Mouse (Mus musculus): ENCODE results near the gene Adrm1. TPM values are rescaled to one million over a fixed set of nuclear protein-coding genes. Genes with fewer than 3 reads are reported as not detected.

Adrm1 gene
- 193 and 207 TPM in 2 replicates for polyA plus RNA-seq (2015; fragmentation: Nextera tagmentation; extraction: Ambion mirVana)

DNA sequence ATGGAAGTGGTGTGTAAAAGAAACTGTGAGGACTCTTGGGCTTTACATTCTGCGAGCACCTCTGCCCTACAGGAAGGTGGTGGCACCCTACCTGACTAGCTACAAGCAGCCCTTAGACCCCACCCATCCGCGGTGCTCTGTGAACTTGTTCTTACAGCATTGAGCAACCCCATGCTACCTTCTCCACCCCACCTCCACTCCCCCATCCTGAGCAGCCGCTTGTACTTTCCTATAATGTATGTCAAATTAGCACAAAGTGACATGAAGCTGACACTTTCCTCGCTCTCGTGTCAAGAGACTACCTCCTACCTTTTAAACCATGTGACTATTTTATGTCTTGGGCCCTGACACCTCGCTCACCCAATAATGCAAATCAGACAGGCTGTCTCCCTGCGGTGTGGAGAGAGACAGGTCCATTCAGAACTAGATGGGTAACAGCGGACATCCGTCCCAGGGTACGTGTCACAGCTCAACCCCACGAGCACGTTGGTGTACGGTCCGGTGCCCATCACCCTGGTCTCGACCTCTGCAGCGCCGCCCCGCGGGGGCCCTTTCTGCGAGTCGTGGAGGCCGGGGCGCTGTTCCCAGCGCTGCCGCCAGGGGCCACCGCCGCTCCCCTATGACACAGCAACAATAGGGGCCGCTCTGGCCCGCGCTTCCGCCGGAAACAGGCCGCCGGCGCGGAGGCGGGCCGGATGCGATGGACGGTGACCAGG, at the start of gene Adrm1:
Adrm1 (plus strand) TSS at position 680 of the 716 bp plus-strand sequence.
- Histone ChIP-seq H3K36me3 (peaks cover 29% of the 10 kb centered on the region), H3K9me3 (replicated peaks) (no peaks in the 10 kb centered on the region)

DNA sequence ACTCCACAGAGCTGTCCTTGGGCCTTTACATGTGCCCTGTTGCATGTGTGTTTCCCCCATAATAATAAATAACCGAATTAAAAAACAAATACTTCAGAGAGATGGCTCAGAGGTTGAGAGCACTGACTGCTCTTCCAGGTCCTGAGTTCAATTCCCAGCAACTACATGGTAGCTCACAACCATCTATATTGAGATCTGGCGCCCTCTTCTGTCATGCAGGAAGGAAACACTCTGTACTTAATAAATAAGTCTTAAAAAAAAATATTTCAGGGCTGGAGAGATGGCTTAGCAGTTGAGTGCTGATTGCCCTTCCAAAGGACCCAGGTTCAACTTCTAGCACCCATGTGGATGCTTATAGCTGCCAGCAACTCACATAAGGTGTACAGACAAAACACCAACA, 47.1 kb upstream of the Adrm1 start:
- H3K27ac ChIP-seq, result no peak overlapping the region
- H3K36me3 ChIP-seq, result peaks cover 13% of the 10 kb centered on the region
- H3K4me3 ChIP-seq (replicated peaks), result no peak overlapping the region
- no peak overlapping the region for H3K4me2 ChIP-seq
- H3K27me3 ChIP-seq, result no peaks in the 10 kb centered on the region
- no peak for ATAC-seq (replicated peaks; ENCODE audit: low FRiP score)
- H3K9me3 ChIP-seq (replicated peaks), result no peaks in the 10 kb centered on the region
- no peak overlapping the region for H3K9ac ChIP-seq
- 87% methylated on average over 2 of the region's 2 CpGs for WGBS
- H3K4me1 ChIP-seq, result peaks cover 21% of the 10 kb centered on the region

More for the DNA sequence above, at the start of gene Adrm1:
- Histone ChIP-seq H3K27me3 (no peaks in the 10 kb centered on the region), H3K4me3 (replicated peaks) (peak within 1 kb of the TSS; percentile 98), H3K4me1 (peaks cover 23% of the 10 kb centered on the region), H3K4me2 (peak within 1 kb of the TSS; percentile 93), H3K9ac (peak within 1 kb of the TSS; percentile 98), H3K27ac (peak within 1 kb of the TSS; percentile 89)
- 5% methylated on average over 41 of the region's 41 CpGs for WGBS
- peak; percentile 99 for ATAC-seq (replicated peaks; ENCODE audit: low FRiP score)

DNA sequence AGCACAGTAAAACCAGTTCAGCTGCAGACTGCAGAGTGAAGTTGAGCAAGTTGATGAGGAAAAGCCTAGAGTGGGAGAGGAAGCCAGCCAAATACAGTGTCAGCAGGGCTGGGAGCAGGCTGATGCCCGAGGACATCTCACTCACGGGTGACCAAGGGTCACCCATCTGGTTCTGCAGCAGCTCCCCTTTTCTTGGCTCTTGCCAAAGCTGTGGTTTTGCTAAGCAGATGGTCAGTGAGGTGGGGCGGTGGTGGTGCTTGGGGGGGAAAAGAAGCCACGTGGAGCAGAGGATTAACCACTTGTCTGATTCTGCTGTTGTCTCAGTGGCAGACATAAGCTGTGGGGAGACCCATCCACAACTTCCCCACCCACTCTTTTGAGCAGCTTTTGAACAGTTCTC, 45.1 kb upstream of the Adrm1 start:
- WGBS, result 19% methylated on average over 4 of the region's 4 CpGs
- no peak overlapping the region for H3K27ac ChIP-seq
- H3K9ac ChIP-seq, result no peak overlapping the region
- H3K27me3 ChIP-seq, result no peaks in the 10 kb centered on the region
- no peak overlapping the region for H3K4me3 ChIP-seq (replicated peaks)
- peaks cover 13% of the 10 kb centered on the region for H3K36me3 ChIP-seq
- no peaks in the 10 kb centered on the region for H3K9me3 ChIP-seq (replicated peaks)
- ATAC-seq (replicated peaks; ENCODE audit: low FRiP score), result no peak
- H3K4me2 ChIP-seq, result no peak overlapping the region
- peaks cover 11% of the 10 kb centered on the region; the same call in 1 of the 2 replicates for H3K4me1 ChIP-seq

DNA sequence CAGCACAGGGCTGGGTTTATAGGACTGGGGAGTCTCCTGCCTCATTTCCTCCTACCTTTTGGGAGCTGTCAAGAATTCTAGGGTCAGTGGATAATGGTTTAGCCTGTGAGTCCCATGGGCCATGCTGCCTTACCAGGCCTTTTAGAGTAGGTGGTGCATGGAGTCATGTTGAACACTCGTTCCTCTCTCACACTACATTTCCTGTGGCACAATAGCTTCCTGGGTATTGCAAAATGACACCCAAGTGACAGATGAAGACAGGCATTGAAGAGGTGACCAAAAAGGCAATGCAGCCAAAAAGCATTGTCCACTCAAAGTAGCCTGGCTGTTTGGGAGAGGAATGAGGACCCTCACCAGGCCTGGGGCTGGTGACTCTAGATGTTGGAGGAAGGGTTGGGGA, 43.6 kb upstream of the Adrm1 start:
- WGBS, result 43% methylated on average over 1 of the region's 1 CpGs
- Histone ChIP-seq H3K9ac (no peak overlapping the region), H3K36me3 (peaks cover 10% of the 10 kb centered on the region), H3K9me3 (replicated peaks) (no peaks in the 10 kb centered on the region), H3K4me3 (replicated peaks) (no peak overlapping the region), H3K27ac (no peak overlapping the region), H3K27me3 (no peaks in the 10 kb centered on the region), H3K4me1 (peaks cover 11% of the 10 kb centered on the region; the same call in 1 of the 2 replicates), H3K4me2 (no peak overlapping the region)
- ATAC-seq (replicated peaks; ENCODE audit: low FRiP score), result no peak

DNA sequence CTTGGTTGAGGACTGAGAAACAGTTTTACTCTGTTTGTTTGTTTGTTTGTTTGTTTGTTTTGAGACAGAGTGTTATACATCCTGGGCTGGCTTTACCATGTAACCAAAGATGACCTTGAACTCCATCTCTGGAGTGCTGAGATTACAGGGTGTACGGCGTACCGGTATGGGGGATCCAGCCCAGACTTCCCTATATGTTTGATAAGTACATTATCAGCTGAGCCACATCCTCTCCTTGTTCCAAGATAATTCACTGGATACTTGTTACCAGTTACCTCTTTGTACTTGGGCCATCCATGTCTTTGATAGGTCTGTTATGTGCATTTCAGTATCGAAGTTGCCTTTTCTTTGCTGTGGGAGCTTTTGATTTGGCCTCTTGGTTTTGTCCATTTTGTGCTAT, 38.1 kb upstream of the Adrm1 start:
- H3K4me3 ChIP-seq (replicated peaks), result no peak overlapping the region
- 95% methylated on average over 4 of the region's 4 CpGs for WGBS

DNA sequence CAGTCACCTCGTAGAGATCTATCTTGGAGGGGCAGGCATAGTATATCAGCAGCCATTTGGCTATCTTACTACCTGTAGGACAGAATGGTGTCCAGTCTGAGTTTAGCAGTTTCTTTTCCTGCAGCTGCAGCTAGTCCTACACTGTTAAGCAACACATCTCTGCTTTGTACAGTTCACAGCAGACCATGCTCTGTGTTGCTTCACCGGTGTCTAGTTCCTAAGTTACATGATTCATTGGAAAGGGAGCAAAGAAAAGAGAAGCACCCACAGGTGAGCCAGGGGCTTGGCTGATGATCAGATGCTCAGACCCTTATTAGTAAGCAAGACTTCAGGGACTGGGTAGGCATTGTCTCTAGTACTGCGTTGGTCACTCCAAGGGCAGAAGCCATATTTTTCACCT, 37.4 kb upstream of the Adrm1 start:
- H3K4me1 ChIP-seq, result no peaks in the 10 kb centered on the region
- H3K4me3 ChIP-seq (replicated peaks), result no peak overlapping the region
- H3K9ac ChIP-seq, result no peak overlapping the region
- no peak for ATAC-seq (replicated peaks; ENCODE audit: low FRiP score)
- H3K9me3 ChIP-seq (replicated peaks), result no peaks in the 10 kb centered on the region
- peaks cover 16% of the 10 kb centered on the region for H3K36me3 ChIP-seq
- no peak overlapping the region for H3K27ac ChIP-seq
- 76% methylated on average over 3 of the region's 3 CpGs for WGBS
- no peaks in the 10 kb centered on the region for H3K27me3 ChIP-seq
- no peak overlapping the region for H3K4me2 ChIP-seq

More for the DNA sequence above, 38.1 kb upstream of the Adrm1 start:
- Histone ChIP-seq H3K27me3 (no peaks in the 10 kb centered on the region), H3K9ac (no peak overlapping the region), H3K4me2 (no peak overlapping the region), H3K9me3 (replicated peaks) (no peaks in the 10 kb centered on the region), H3K27ac (no peak overlapping the region), H3K36me3 (peaks cover 10% of the 10 kb centered on the region; the same call in 1 of the 2 replicates), H3K4me1 (no peaks in the 10 kb centered on the region)
- no peak for ATAC-seq (replicated peaks; ENCODE audit: low FRiP score)

DNA sequence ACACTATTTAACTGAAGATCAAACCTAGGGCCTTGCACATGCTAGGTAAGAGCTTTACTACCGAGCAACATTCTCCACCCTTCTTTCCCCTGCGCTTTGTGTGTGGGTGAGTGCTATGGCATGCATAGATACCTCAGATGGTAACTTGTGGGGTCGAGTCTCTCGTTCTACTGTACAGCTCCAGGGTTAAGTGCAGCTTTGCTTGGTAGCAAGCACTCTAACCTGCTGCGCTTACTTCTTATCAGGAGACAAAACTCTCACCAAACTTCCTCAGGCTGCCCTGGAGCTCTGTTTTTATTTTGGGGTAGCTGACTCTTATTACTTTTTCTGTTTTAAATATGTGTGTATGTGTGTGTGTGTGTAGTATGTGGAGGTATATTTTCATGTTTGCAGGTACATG, 35.9 kb upstream of the Adrm1 start:
- Histone ChIP-seq H3K9me3 (replicated peaks) (no peaks in the 10 kb centered on the region), H3K4me1 (no peaks in the 10 kb centered on the region), H3K27ac (no peak overlapping the region), H3K4me3 (replicated peaks) (no peak overlapping the region), H3K27me3 (no peaks in the 10 kb centered on the region), H3K36me3 (peaks cover 30% of the 10 kb centered on the region), H3K9ac (no peak overlapping the region), H3K4me2 (no peak overlapping the region)
- no peak for ATAC-seq (replicated peaks; ENCODE audit: low FRiP score)
- WGBS, result 79% methylated on average over 5 of the region's 5 CpGs

DNA sequence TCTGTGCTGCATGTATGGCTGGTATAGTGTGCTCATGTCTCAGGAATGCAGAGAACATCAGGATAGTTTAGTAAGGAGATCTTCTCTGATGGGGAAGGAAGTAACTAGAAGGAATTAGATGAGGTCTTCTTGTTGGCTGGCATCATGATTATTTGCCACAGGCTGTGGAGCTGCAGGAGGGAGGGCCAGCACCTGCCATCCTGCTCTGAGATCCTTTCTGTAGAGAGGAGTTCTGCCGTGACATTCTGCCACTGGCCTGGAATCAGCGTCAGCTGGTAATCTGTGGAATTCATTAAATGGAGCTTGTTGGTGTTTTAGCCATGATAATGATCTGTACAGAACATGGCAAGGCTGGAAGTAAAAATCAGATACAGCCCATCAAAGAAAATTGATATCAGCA, 25.2 kb upstream of the Adrm1 start:
- Histone ChIP-seq H3K4me2 (no peak overlapping the region), H3K36me3 (peaks cover 78% of the 10 kb centered on the region), H3K4me1 (no peaks in the 10 kb centered on the region), H3K27ac (no peak overlapping the region), H3K9ac (no peak overlapping the region), H3K9me3 (replicated peaks) (no peaks in the 10 kb centered on the region), H3K27me3 (no peaks in the 10 kb centered on the region), H3K4me3 (replicated peaks) (no peak overlapping the region)
- WGBS, result 84% methylated on average over 2 of the region's 2 CpGs
- no peak for ATAC-seq (replicated peaks; ENCODE audit: low FRiP score)

DNA sequence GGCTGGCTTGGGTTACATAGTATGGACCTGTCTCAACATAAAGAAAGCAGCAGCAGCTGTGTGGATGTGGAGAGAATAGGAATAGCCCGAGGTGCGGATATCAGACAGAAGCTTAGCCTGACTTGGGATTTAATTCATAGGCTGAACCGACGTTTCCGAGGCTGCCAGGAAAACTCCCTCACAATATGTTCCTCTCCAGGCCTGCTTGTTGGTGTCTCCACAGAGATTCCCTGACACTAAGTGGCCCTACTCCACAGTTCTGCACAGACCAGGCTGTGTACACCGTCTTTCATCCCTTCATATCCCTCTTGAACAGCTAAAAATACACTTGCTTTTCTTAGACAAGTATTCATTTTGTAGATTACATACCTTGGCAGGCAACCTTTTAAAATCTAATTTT, 23.9 kb upstream of the Adrm1 start:
- Histone ChIP-seq H3K4me2 (no peak overlapping the region), H3K4me3 (replicated peaks) (no peak overlapping the region)

DNA sequence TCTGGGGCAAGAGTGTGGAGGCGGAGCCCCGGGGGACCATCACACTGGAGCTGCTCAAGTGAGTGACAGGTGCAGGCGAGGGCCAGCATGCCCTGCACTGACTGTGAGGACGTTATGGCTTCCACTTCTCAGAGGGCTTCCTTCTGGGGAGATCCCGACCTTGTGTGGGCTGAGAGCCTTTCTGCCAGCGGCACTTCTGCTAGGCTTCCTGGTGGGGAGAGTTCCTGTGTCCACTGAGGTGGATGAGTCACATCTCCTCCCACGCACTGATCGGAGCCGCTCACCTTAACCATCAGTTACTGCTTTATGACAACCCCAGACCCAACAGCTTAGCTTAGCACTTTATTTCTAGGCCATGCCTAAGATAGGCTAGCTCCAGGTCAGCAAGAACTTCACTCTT, 22.7 kb upstream of the Adrm1 start:
- ATAC-seq (replicated peaks; ENCODE audit: low FRiP score), result no peak
- 75% methylated on average over 9 of the region's 9 CpGs for WGBS
- Histone ChIP-seq H3K27ac (no peak overlapping the region), H3K36me3 (peaks cover 85% of the 10 kb centered on the region), H3K9ac (no peak overlapping the region), H3K27me3 (no peaks in the 10 kb centered on the region), H3K9me3 (replicated peaks) (no peaks in the 10 kb centered on the region), H3K4me2 (no peak overlapping the region), H3K4me3 (replicated peaks) (no peak overlapping the region), H3K4me1 (no peaks in the 10 kb centered on the region)

More for the DNA sequence above, 23.9 kb upstream of the Adrm1 start:
- 82% methylated on average over 6 of the region's 6 CpGs for WGBS
- no peaks in the 10 kb centered on the region for H3K9me3 ChIP-seq (replicated peaks)
- no peaks in the 10 kb centered on the region for H3K27me3 ChIP-seq
- no peak overlapping the region for H3K9ac ChIP-seq
- no peaks in the 10 kb centered on the region for H3K4me1 ChIP-seq
- H3K36me3 ChIP-seq, result peaks cover 78% of the 10 kb centered on the region
- no peak overlapping the region for H3K27ac ChIP-seq
- no peak for ATAC-seq (replicated peaks; ENCODE audit: low FRiP score)

DNA sequence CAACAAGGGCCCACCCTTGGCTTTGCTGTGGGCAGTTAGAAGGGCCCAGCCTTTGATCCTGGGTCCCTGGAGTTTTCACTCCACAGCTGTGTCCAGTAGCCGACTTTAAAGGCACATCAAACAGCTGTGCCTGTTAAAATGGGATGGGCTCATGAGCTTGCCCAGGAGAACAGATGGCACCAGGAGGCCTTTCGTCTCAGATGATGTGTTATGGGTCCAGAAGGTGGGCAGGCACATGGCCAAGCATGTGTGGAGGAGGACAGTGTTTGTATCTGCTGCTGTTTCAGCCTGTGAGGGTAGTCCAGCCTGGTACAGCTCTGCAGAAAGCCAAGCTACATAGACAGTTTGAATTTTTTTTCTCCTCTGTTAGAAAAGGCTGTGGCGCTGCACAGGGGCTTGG, 16.5 kb upstream of the Adrm1 start:
- H3K27ac ChIP-seq, result no peak overlapping the region
- H3K4me2 ChIP-seq, result no peak overlapping the region
- ATAC-seq (replicated peaks; ENCODE audit: low FRiP score), result no peak
- H3K27me3 ChIP-seq, result no peaks in the 10 kb centered on the region
- H3K4me1 ChIP-seq, result no peaks in the 10 kb centered on the region
- WGBS, result 51% methylated on average over 3 of the region's 3 CpGs
- H3K9ac ChIP-seq, result no peak overlapping the region
- H3K36me3 ChIP-seq, result peaks cover 80% of the 10 kb centered on the region
- H3K4me3 ChIP-seq (replicated peaks), result no peak overlapping the region
- H3K9me3 ChIP-seq (replicated peaks), result no peaks in the 10 kb centered on the region

DNA sequence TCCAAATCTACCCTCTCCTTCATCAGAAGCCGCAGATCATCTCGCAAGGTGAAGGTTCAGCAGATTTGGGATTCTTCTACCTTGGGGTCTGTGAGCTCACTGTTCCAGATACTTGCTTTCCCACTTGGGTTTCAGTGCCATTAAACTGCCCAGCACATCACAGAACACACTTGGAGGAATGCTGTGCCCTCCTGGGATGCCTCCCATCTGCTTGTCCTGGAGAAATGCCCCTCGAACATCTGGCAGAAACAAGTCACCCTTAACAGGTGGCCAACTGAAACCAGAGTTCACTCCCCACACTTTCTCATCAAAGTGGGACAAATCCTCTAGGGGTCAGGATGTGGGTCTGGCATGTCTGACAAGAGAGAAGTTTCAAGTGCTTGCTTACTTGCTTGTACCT, 12.7 kb upstream of the Adrm1 start:
- no peak overlapping the region for H3K27ac ChIP-seq
- no peaks in the 10 kb centered on the region for H3K27me3 ChIP-seq
- no peaks in the 10 kb centered on the region for H3K9me3 ChIP-seq (replicated peaks)
- no peaks in the 10 kb centered on the region for H3K4me1 ChIP-seq
- H3K4me2 ChIP-seq, result no peak overlapping the region
- ATAC-seq (replicated peaks; ENCODE audit: low FRiP score), result 0 out of 2 replicates have a peak, but pooled peaks have one; percentile 44
- H3K36me3 ChIP-seq, result peaks cover 87% of the 10 kb centered on the region
- H3K9ac ChIP-seq, result no peak overlapping the region
- 82% methylated on average over 3 of the region's 3 CpGs for WGBS
- no peak overlapping the region for H3K4me3 ChIP-seq (replicated peaks)

DNA sequence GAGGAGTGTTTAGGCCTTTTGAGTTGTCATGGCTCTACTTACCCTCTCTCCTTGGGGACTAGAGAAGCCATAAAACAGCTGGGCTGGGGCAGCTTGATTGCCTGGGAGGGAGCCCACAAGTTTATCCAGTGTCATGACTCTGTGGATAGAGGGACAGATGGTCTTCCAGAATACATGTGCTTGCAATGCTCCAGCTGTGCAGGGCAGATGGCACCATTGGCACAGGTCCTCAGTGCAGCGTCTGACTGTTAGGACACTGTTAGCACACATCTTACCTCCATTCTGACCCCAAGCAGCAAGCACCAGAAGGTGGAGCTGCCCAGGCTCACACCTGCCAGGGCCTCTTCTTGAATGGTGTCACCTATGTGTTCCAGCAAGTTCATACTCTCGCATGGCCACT, 5.4 kb upstream of the Adrm1 start:
- Histone ChIP-seq H3K4me1 (peaks cover 4% of the 10 kb centered on the region; the same call in 1 of the 2 replicates), H3K27me3 (no peaks in the 10 kb centered on the region), H3K9me3 (replicated peaks) (no peaks in the 10 kb centered on the region), H3K4me3 (replicated peaks) (no peak overlapping the region), H3K36me3 (peaks cover 30% of the 10 kb centered on the region), H3K27ac (no peak overlapping the region), H3K9ac (no peak overlapping the region), H3K4me2 (no peak overlapping the region)
- WGBS, result 85% methylated on average over 2 of the region's 2 CpGs
- ATAC-seq (replicated peaks; ENCODE audit: low FRiP score), result no peak
